Mouse (Mus musculus) kidney, embryonic 16.5 days (tissue): ENCODE measurements at regions not wholly inside any gene's neighbourhood (a gene's known extent, or its start where the extent isn't known, plus 50 kb on each side); places are given as distances from the start of the nearest gene placed in this dataset.
A peak's percentile ranks its signal among the peaks of the same experiment; 100 is the strongest.
"Not testable (repeated sequence)": the region's sequence is repeated elsewhere in the genome, so short reads cannot be mapped to it uniquely, and the experiment has no call there.

Experiments used
- ATAC-seq: fragments of 200-750 bp; cut with Nextera tagmentation; 2 replicates; pipeline ENCODE4 v1.8.0; 2017; ENCODE audit warnings: moderate TSS enrichment; ENCODE audit not compliant: low FRiP score, low TSS enrichment
- H3K27ac ChIP-seq: fragments of 300-500 bp; sonication (generic); 2 replicates; pipeline ENCODE4 v1.5.1; 2014; ENCODE audit warnings: low read length
- H3K27me3 ChIP-seq: fragments of 300-500 bp; sonication (generic); 2 replicates; pipeline ENCODE4 v1.6.1; 2014; ENCODE audit warnings: low read length, control low read depth, mixed read lengths; ENCODE audit not compliant: insufficient read depth
- H3K36me3 ChIP-seq: fragments of 300-500 bp; sonication (generic); 2 replicates; pipeline ENCODE4 v1.6.1; 2014; ENCODE audit warnings: low read length, control low read depth, mixed read lengths; ENCODE audit not compliant: insufficient read depth
- H3K4me1 ChIP-seq: fragments of 300-500 bp; sonication (generic); 2 replicates; pipeline ENCODE4 v1.6.1; 2014; ENCODE audit warnings: low read length, control low read depth, mixed read lengths; ENCODE audit not compliant: insufficient read depth
- H3K4me2 ChIP-seq: fragments of 300-500 bp; sonication (generic); replicated peaks from 2 replicates; pipeline ENCODE4 v1.6.1; 2014; ENCODE audit warnings: low read depth, low read length
- H3K4me3 ChIP-seq: fragments of 300-500 bp; sonication (generic); 2 replicates; pipeline ENCODE4 v1.5.1; 2014; ENCODE audit warnings: mild to moderate bottlenecking, low read length
- H3K9ac ChIP-seq: fragments of 300-500 bp; sonication (generic); replicated peaks from 2 replicates; pipeline ENCODE4 v1.6.1; 2014; ENCODE audit warnings: low read length
- H3K9me3 ChIP-seq: fragments of 300-500 bp; sonication (generic); 2 replicates; pipeline ENCODE4 v1.6.1; 2016; ENCODE audit warnings: low read length, control low read depth
- WGBS: fragments of 180-500 bp; shearing (Covaris S2); extraction: QIAGEN DNeasy Blood & Tissue Kit; methylation state at CpG from one replicate; pipeline ENCODE4 v1.1.7; 2014; 5-methylcytosine and 5-hydroxymethylcytosine counted together

DNA sequence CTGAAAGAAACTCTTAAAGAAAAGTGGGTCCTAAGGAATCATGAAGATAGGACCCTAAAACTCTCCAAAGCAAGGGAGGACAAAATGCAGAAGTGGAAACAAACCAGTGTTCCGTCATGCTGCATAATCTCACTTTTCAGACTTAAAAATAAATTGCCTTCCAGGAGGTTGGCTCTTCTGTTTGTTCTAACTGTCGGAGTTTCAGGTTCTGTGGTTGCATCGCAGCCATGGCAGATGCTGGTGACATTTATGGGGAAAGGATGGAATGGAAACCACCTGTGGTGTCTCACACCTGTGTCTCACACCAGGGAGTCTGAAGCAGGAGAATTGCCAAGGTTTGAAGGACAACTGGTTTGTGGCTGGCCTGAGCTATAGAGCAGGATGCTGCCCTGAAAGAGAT, 50.9 kb upstream of the Hivep1 start:
- WGBS = 37% methylated on average over 3 of the region's 3 CpGs
- H3K27me3 ChIP-seq = no peaks in the 10 kb centered on the region
- no peak for ATAC-seq

DNA sequence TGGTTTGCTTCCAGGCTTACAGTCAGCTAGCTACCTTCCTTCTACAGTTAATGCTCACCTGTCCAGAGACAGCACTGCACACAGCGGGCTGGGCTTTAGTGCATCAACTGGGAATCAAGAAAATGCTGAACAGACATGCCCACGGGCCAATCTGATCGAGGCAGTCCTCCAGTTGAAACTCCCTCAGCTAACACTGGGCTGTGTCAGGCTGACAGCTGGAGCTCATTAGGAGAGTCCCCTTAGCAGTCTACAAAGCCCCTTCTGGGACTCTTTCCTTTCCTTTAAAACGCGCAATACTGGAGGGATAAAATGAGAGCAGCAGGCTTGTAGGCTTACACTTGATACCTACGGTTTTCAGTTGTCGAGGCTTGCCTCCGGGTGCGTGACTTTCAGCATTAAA, 53.9 kb upstream of the Hivep1 start:
- WGBS = 40% methylated on average over 9 of the region's 9 CpGs
- peak overlapping the region; percentile 15; the same call in 1 of the 2 replicates for H3K4me3 ChIP-seq
- 0 out of 2 replicates have a peak, but pooled peaks have one; percentile 46 for ATAC-seq
- H3K27ac ChIP-seq = no peak overlapping the region
- no peaks in the 10 kb centered on the region for H3K9me3 ChIP-seq
- no peak overlapping the region for H3K9ac ChIP-seq
- no peaks in the 10 kb centered on the region for H3K27me3 ChIP-seq
- no peaks in the 10 kb centered on the region for H3K36me3 ChIP-seq
- H3K4me1 ChIP-seq = peaks cover 12% of the 10 kb centered on the region
- H3K4me2 ChIP-seq = peak overlapping the region; percentile 18; the same call in 1 of the 2 replicates

More for the DNA sequence above, 50.9 kb upstream of the Hivep1 start:
- no peak overlapping the region for H3K27ac ChIP-seq
- H3K4me1 ChIP-seq = peaks cover 12% of the 10 kb centered on the region
- H3K4me2 ChIP-seq = no peak overlapping the region
- no peaks in the 10 kb centered on the region for H3K36me3 ChIP-seq
- H3K9me3 ChIP-seq = no peaks in the 10 kb centered on the region
- no peak overlapping the region for H3K4me3 ChIP-seq
- no peak overlapping the region for H3K9ac ChIP-seq

GRCm38 (mm10) chr13:41994126-41994525, 57.7 kb upstream of the Hivep1 start:
- no peaks in the 10 kb centered on the region for H3K27me3 ChIP-seq
- H3K4me3 ChIP-seq = no peak overlapping the region
- no peaks in the 10 kb centered on the region for H3K36me3 ChIP-seq
- no peaks in the 10 kb centered on the region for H3K9me3 ChIP-seq
- no peak for ATAC-seq
- no peak overlapping the region for H3K9ac ChIP-seq
- 58% methylated on average over 3 of the region's 3 CpGs for WGBS
- no peak overlapping the region for H3K27ac ChIP-seq
- H3K4me2 ChIP-seq = no peak overlapping the region
- peaks cover 12% of the 10 kb centered on the region for H3K4me1 ChIP-seq

- 45% methylated on average over 3 of the region's 3 CpGs for WGBS
- no peak overlapping the region for H3K4me2 ChIP-seq
- H3K4me3 ChIP-seq = no peak overlapping the region
- no peak overlapping the region for H3K27ac ChIP-seq
- H3K27me3 ChIP-seq = no peaks in the 10 kb centered on the region
- 0 out of 2 replicates have a peak, but pooled peaks cover 2% of the 10 kb centered on the region for H3K36me3 ChIP-seq
- H3K9me3 ChIP-seq = no peaks in the 10 kb centered on the region
- ATAC-seq = no peak
- no peak overlapping the region for H3K9ac ChIP-seq
- no peaks in the 10 kb centered on the region for H3K4me1 ChIP-seq
Observed at GRCm38 (mm10) chr13:41975918-41976317, 75.9 kb upstream of the Hivep1 start.

DNA sequence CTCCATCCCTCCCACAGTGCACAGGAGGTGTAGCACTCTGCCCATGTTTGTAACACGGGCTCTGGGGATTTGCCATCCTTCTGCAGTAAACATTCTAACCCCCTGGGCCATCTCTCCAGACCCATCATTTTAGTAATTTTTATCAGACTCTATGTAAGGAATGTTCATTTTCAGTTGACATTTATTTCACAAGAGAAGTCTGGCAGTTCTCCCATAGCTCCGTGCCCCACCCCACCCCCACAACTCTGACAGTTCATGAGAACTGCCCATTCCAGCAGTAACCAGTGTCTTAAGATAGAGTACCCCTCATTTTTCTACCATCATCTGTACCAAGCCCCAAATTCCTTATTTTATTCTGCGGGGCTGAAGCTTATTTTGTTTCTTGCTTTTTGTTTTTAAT, 88.9 kb upstream of the Hivep1 start:
- H3K36me3 ChIP-seq = no peaks in the 10 kb centered on the region
- H3K4me2 ChIP-seq = no peak overlapping the region
- no peak for ATAC-seq
- no peaks in the 10 kb centered on the region for H3K4me1 ChIP-seq
- H3K9ac ChIP-seq = no peak overlapping the region
- no peak overlapping the region for H3K4me3 ChIP-seq
- no peaks in the 10 kb centered on the region for H3K9me3 ChIP-seq
- 67% methylated on average over 3 of the region's 3 CpGs for WGBS
- H3K27me3 ChIP-seq = no peaks in the 10 kb centered on the region
- no peak overlapping the region for H3K27ac ChIP-seq

- H3K9me3 ChIP-seq, ATAC-seq: not testable (repeated sequence)
- 80% methylated on average over 3 of the region's 3 CpGs for WGBS
Observed at GRCm38 (mm10) chr13:41960960-41961359, 90.9 kb upstream of the Hivep1 start.

GRCm38 (mm10) chr13:41957932-41958331, 93.9 kb upstream of the Hivep1 start:
- Histone ChIP-seq H3K4me2 (no peak overlapping the region), H3K27ac (no peak overlapping the region)

More at GRCm38 (mm10) chr13:41960960-41961359, 90.9 kb upstream of the Hivep1 start:
- not testable (repeated sequence) for H3K4me2 ChIP-seq, H3K27ac ChIP-seq, H3K36me3 ChIP-seq, H3K4me1 ChIP-seq, H3K4me3 ChIP-seq, H3K9ac ChIP-seq, H3K27me3 ChIP-seq

GRCm38 (mm10) chr13:41955884-41956283, 95.9 kb upstream of the Hivep1 start:
- no peak overlapping the region for H3K4me3 ChIP-seq
- no peaks in the 10 kb centered on the region for H3K4me1 ChIP-seq
- no peak overlapping the region for H3K9ac ChIP-seq
- ATAC-seq = no peak
- no peak overlapping the region for H3K4me2 ChIP-seq
- H3K36me3 ChIP-seq = no peaks in the 10 kb centered on the region
- H3K27ac ChIP-seq = no peak overlapping the region
- H3K27me3 ChIP-seq = no peaks in the 10 kb centered on the region
- no peaks in the 10 kb centered on the region for H3K9me3 ChIP-seq
- 80% methylated on average over 4 of the region's 4 CpGs for WGBS

More at GRCm38 (mm10) chr13:41957932-41958331, 93.9 kb upstream of the Hivep1 start:
- Histone ChIP-seq H3K9me3 (no peaks in the 10 kb centered on the region), H3K4me1 (no peaks in the 10 kb centered on the region), H3K9ac (no peak overlapping the region), H3K27me3 (no peaks in the 10 kb centered on the region), H3K36me3 (no peaks in the 10 kb centered on the region), H3K4me3 (no peak overlapping the region)
- ATAC-seq = no peak
- 64% methylated on average over 4 of the region's 4 CpGs for WGBS

GRCm38 (mm10) chr13:41955198-41955597, 96.6 kb upstream of the Hivep1 start:
- Histone ChIP-seq H3K9ac (no peak overlapping the region), H3K9me3 (no peaks in the 10 kb centered on the region), H3K4me3 (no peak overlapping the region), H3K27me3 (no peaks in the 10 kb centered on the region), H3K4me1 (no peaks in the 10 kb centered on the region), H3K36me3 (no peaks in the 10 kb centered on the region), H3K4me2 (no peak overlapping the region), H3K27ac (no peak overlapping the region)
- WGBS = 84% methylated on average over 3 of the region's 3 CpGs
- ATAC-seq = no peak

DNA sequence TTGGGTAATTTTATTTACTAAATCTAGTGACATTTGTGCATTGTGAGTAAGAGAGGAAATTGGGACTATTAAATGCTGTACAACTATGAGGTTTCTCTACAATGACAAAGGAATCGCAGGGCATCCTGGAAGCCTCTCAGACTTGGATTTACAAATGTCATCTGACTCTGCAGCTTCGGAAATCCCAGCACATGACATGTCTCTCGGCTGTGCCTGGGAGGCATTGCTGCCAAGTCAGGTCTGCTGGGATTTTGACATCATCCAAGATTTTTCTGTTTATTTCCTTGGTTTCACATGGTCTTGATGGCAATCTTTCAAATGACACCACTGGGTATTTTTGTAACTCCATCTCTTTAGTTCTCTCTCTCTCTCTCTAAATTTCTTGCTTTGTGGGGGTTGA, 99.4 kb upstream of the Hivep1 start:
- H3K9me3 ChIP-seq = no peaks in the 10 kb centered on the region
- no peak for ATAC-seq
- no peaks in the 10 kb centered on the region for H3K4me1 ChIP-seq
- no peaks in the 10 kb centered on the region for H3K36me3 ChIP-seq
- WGBS = 68% methylated on average over 3 of the region's 3 CpGs
- H3K9ac ChIP-seq = no peak overlapping the region
- H3K4me3 ChIP-seq = no peak overlapping the region
- H3K4me2 ChIP-seq = no peak overlapping the region
- no peak overlapping the region for H3K27ac ChIP-seq
- no peaks in the 10 kb centered on the region for H3K27me3 ChIP-seq
